Mouse (Mus musculus): Measurements from ENCODE around the gene Slc25a41.

The Slc25a41 gene

GRCm38 (mm10) chr17:57048816-57049215, 7.4 kb upstream of the Slc25a41 start:
- DNase-seq (ENCODE audit: extremely low read depth, low read depth, low spot score): no peak

- DNase-seq (ENCODE audit: extremely low read depth, low read depth, low spot score): no peak
Observed at GRCm38 (mm10) chr17:57047406-57047805, 6.0 kb upstream of the Slc25a41 start.

GRCm38 (mm10) chr17:57038978-57039377, 2.5 kb downstream of the Slc25a41 start:
- DNase-seq (ENCODE audit: extremely low read depth, low read depth, low spot score): no peak

GRCm38 (mm10) chr17:57032854-57033253, 8.6 kb downstream of the Slc25a41 start:
- DNase-seq (ENCODE audit: extremely low read depth, low read depth, low spot score): no peak

- peak; percentile 100 for DNase-seq (ENCODE audit: extremely low read depth, low read depth, low spot score)
Observed at GRCm38 (mm10) chr17:57031661-57032420, 9.6 kb downstream of the Slc25a41 start.

- DNase-seq (ENCODE audit: extremely low read depth, low read depth, low spot score): no peak
Observed at GRCm38 (mm10) chr17:57030931-57031660, 10.4 kb downstream of the Slc25a41 start, which contains the start of gene Khsrp. Khsrp (minus strand) TSS chr17:57031522.

GRCm38 (mm10) chr17:57029691-57030090, 11.8 kb downstream of the Slc25a41 start:
- DNase-seq (ENCODE audit: extremely low read depth, low read depth, low spot score): no peak

GRCm38 (mm10) chr17:57027471-57027870, 14.0 kb downstream of the Slc25a41 start:
- no peak for DNase-seq (ENCODE audit: extremely low read depth, low read depth, low spot score)

GRCm38 (mm10) chr17:57020960-57021359, 20.5 kb downstream of the Slc25a41 start:
- DNase-seq (ENCODE audit: extremely low read depth, low read depth, low spot score): no peak

- no peak for DNase-seq (ENCODE audit: extremely low read depth, low read depth, low spot score)
Observed at GRCm38 (mm10) chr17:57019693-57020092, 21.8 kb downstream of the Slc25a41 start.

- no peak for DNase-seq (ENCODE audit: extremely low read depth, low read depth, low spot score)
Observed at GRCm38 (mm10) chr17:57012245-57012795, 29.1 kb downstream of the Slc25a41 start.

- peak; percentile 70 for DNase-seq (ENCODE audit: extremely low read depth, low read depth, low spot score)
Observed at GRCm38 (mm10) chr17:57011236-57012141, 30.0 kb downstream of the Slc25a41 start, which contains the start of the genes Gtf2f1 and Gm17949. Gtf2f1 (minus strand) TSS chr17:57011288. Gm17949 (plus strand) TSS chr17:57011469.

- no peak for DNase-seq (ENCODE audit: extremely low read depth, low read depth, low spot score)
Observed at GRCm38 (mm10) chr17:57010911-57011235, 30.6 kb downstream of the Slc25a41 start.

GRCm38 (mm10) chr17:57007137-57007905, 34.1 kb downstream of the Slc25a41 start:
- no peak for DNase-seq (ENCODE audit: extremely low read depth, low read depth, low spot score)

- no peak for DNase-seq (ENCODE audit: extremely low read depth, low read depth, low spot score)
Observed at GRCm38 (mm10) chr17:57003994-57004393, 37.5 kb downstream of the Slc25a41 start.

- no peak for DNase-seq (ENCODE audit: extremely low read depth, low read depth, low spot score)
Observed at GRCm38 (mm10) chr17:57001228-57001627, 40.2 kb downstream of the Slc25a41 start.

- no peak for DNase-seq (ENCODE audit: extremely low read depth, low read depth, low spot score)
Observed at GRCm38 (mm10) chr17:56999968-57000609, 41.4 kb downstream of the Slc25a41 start, which contains the start of gene Pspn. Pspn (minus strand) TSS chr17:57000018.

GRCm38 (mm10) chr17:56999414-56999813, 42.0 kb downstream of the Slc25a41 start:
- no peak for DNase-seq (ENCODE audit: extremely low read depth, low read depth, low spot score)

- peak; percentile 96 for DNase-seq (ENCODE audit: extremely low read depth, low read depth, low spot score)
Observed at GRCm38 (mm10) chr17:56997029-56997667, 44.3 kb downstream of the Slc25a41 start, which contains the start of gene Alkbh7. Alkbh7 (plus strand) TSS chr17:56997339.

All from fat pad, adult 2 months (tissue).